Mouse (Mus musculus) midbrain, embryonic 14.5 days (tissue): ENCODE data around the gene Nfu1. TPM values are rescaled to one million over a fixed set of nuclear protein-coding genes. Genes with fewer than 3 reads are reported as not detected.
A peak's percentile ranks its signal among the peaks of the same experiment; 100 is the strongest.

Source experiments
- ATAC-seq: fragments of 200-750 bp; cut with Nextera tagmentation; 2 replicates; pipeline ENCODE4 v1.8.0; 2017; ENCODE audit warnings: moderate number of reproducible peaks, moderate library complexity; ENCODE audit not compliant: low FRiP score, low TSS enrichment
- DNase-seq: peaks from one replicate; pipeline ENCODE4 v3.0.0-alpha.2; 2015
- H3K27ac ChIP-seq: fragments of 300-500 bp; sonication (generic); replicated peaks from 2 replicates; pipeline ENCODE4 v1.5.1; 2014; ENCODE audit warnings: mild to moderate bottlenecking, low read depth, low read length, moderate library complexity
- H3K27me3 ChIP-seq: fragments of 300-500 bp; sonication (generic); 2 replicates; pipeline ENCODE4 v1.6.1; 2014; ENCODE audit warnings: low read length, control low read depth, mixed read lengths; ENCODE audit not compliant: control insufficient read depth, insufficient read depth
- H3K36me3 ChIP-seq: fragments of 300-500 bp; sonication (generic); 2 replicates; pipeline ENCODE4 v1.6.1; 2014; ENCODE audit warnings: low read length, control low read depth; ENCODE audit not compliant: control insufficient read depth, insufficient read depth
- H3K4me1 ChIP-seq: fragments of 300-500 bp; sonication (generic); 2 replicates; pipeline ENCODE4 v1.6.1; 2014; ENCODE audit warnings: mild to moderate bottlenecking, antibody characterized with exemption, low read length, control low read depth; ENCODE audit not compliant: control insufficient read depth, insufficient read depth
- H3K4me2 ChIP-seq: fragments of 300-500 bp; sonication (generic); 2 replicates; pipeline ENCODE4 v1.6.1; 2014; ENCODE audit warnings: mild to moderate bottlenecking, low read length, moderate library complexity
- H3K4me3 ChIP-seq: fragments of 300-500 bp; sonication (generic); replicated peaks from 2 replicates; pipeline ENCODE4 v1.5.1; 2014; ENCODE audit warnings: low read depth, low read length
- H3K9ac ChIP-seq: fragments of 300-500 bp; sonication (generic); replicated peaks from 2 replicates; pipeline ENCODE4 v1.6.1; 2014; ENCODE audit warnings: mild to moderate bottlenecking, low read length, moderate library complexity
- H3K9me3 ChIP-seq: fragments of 300-500 bp; sonication (generic); 2 replicates; pipeline ENCODE4 v1.6.1; 2016; ENCODE audit warnings: low read length, control low read depth, mixed read lengths; ENCODE audit not compliant: control insufficient read depth
- WGBS: fragments of 180-500 bp; shearing (Covaris S2); extraction: QIAGEN DNeasy Blood & Tissue Kit; methylation state at CpG from one replicate; pipeline ENCODE4 v1.1.7; 2014; 5-methylcytosine and 5-hydroxymethylcytosine counted together
- polyA plus RNA-seq: library from polyadenylated mRNA; unstranded; fragments of >200 nt; fragmentation: Nextera tagmentation; extraction: Ambion mirVana; gene quantifications from 2 replicates; pipeline ENCODE4 v1.2.1, GENCODE M21; 2014

The Nfu1 gene
- 130 and 158 TPM in 2 replicates for polyA plus RNA-seq

GRCm38 (mm10) chr6:87008887-87009286 lies at the start of gene Nfu1:
Gene Nfu1, plus strand, starts transcription at chr6:87009236.
- 0 out of 2 replicates have a peak, but pooled peaks cover 8% of the 10 kb centered on the region for H3K4me1 ChIP-seq
- peaks cover 2% of the 10 kb centered on the region; the same call in 1 of the 2 replicates for H3K36me3 ChIP-seq
- no peaks in the 10 kb centered on the region for H3K9me3 ChIP-seq
- H3K4me3 ChIP-seq: peak within 1 kb of the TSS; percentile 88
- DNase-seq (no peak), ATAC-seq (no peak)
- peak within 1 kb of the TSS; percentile 85 for H3K27ac ChIP-seq
- no peaks in the 10 kb centered on the region for H3K27me3 ChIP-seq
- peak within 1 kb of the TSS; percentile 95 for H3K9ac ChIP-seq
- WGBS: 81% methylated on average over 6 of the region's 6 CpGs
- H3K4me2 ChIP-seq: peak within 1 kb of the TSS; percentile 66

- H3K4me3 ChIP-seq: no peak overlapping the region
- ATAC-seq (no peak), DNase-seq (no peak)
- no peak overlapping the region for H3K9ac ChIP-seq
- H3K36me3 ChIP-seq: peaks cover 85% of the 10 kb centered on the region
- no peaks in the 10 kb centered on the region for H3K9me3 ChIP-seq
- no peak overlapping the region for H3K27ac ChIP-seq
- H3K27me3 ChIP-seq: no peaks in the 10 kb centered on the region
- H3K4me2 ChIP-seq: no peak overlapping the region
- WGBS: 94% methylated on average over 7 of the region's 7 CpGs
- H3K4me1 ChIP-seq: no peaks in the 10 kb centered on the region
Measured at GRCm38 (mm10) chr6:86963987-86964685, 44.9 kb upstream of the Nfu1 start.

GRCm38 (mm10) chr6:86967166-86967565 lies 41.9 kb upstream of the Nfu1 start:
- WGBS: 94% methylated on average over 2 of the region's 2 CpGs
- Histone ChIP-seq H3K4me2 (no peak overlapping the region), H3K4me1 (no peaks in the 10 kb centered on the region), H3K27ac (no peak overlapping the region), H3K9me3 (no peaks in the 10 kb centered on the region), H3K36me3 (peaks cover 82% of the 10 kb centered on the region), H3K9ac (no peak overlapping the region), H3K27me3 (no peaks in the 10 kb centered on the region), H3K4me3 (no peak overlapping the region)
- DNase-seq (no peak), ATAC-seq (no peak)

- WGBS: 96% methylated on average over 4 of the region's 4 CpGs
- Histone ChIP-seq H3K4me2 (no peak overlapping the region), H3K27me3 (no peaks in the 10 kb centered on the region), H3K9me3 (no peaks in the 10 kb centered on the region), H3K4me3 (no peak overlapping the region), H3K9ac (no peak overlapping the region), H3K27ac (no peak overlapping the region), H3K4me1 (no peaks in the 10 kb centered on the region), H3K36me3 (peaks cover 44% of the 10 kb centered on the region)
- DNase-seq (no peak), ATAC-seq (no peak)
Measured at GRCm38 (mm10) chr6:86973956-86974355, 35.1 kb upstream of the Nfu1 start.

- 95% methylated on average over 8 of the region's 8 CpGs for WGBS
- H3K4me2 ChIP-seq: no peak overlapping the region
- H3K9ac ChIP-seq: no peak overlapping the region
- H3K4me1 ChIP-seq: no peaks in the 10 kb centered on the region
- no peak overlapping the region for H3K27ac ChIP-seq
- ATAC-seq (no peak), DNase-seq (no peak)
- H3K4me3 ChIP-seq: no peak overlapping the region
- no peaks in the 10 kb centered on the region for H3K27me3 ChIP-seq
- H3K9me3 ChIP-seq: no peaks in the 10 kb centered on the region
- H3K36me3 ChIP-seq: peaks cover 30% of the 10 kb centered on the region; the same call in 1 of the 2 replicates
Measured at GRCm38 (mm10) chr6:86978156-86978908, 30.7 kb upstream of the Nfu1 start.

- Histone ChIP-seq H3K9ac (no peak overlapping the region), H3K4me1 (no peaks in the 10 kb centered on the region), H3K9me3 (no peaks in the 10 kb centered on the region), H3K36me3 (peaks cover 27% of the 10 kb centered on the region; the same call in 1 of the 2 replicates), H3K4me2 (no peak overlapping the region), H3K27ac (no peak overlapping the region), H3K27me3 (no peaks in the 10 kb centered on the region), H3K4me3 (no peak overlapping the region)
- DNase-seq: no peak
- 93% methylated on average over 6 of the region's 6 CpGs for WGBS
- ATAC-seq: no peak
Measured at GRCm38 (mm10) chr6:86978909-86979265, 30.1 kb upstream of the Nfu1 start.

- Histone ChIP-seq H3K27me3 (no peaks in the 10 kb centered on the region), H3K9ac (no peak overlapping the region), H3K9me3 (no peaks in the 10 kb centered on the region), H3K4me1 (no peaks in the 10 kb centered on the region), H3K4me2 (no peak overlapping the region), H3K27ac (no peak overlapping the region), H3K36me3 (peaks cover 32% of the 10 kb centered on the region; the same call in 1 of the 2 replicates), H3K4me3 (no peak overlapping the region)
- ATAC-seq: no peak
- DNase-seq: no peak
- WGBS: 86% methylated on average over 2 of the region's 2 CpGs
Measured at GRCm38 (mm10) chr6:86981206-86981605, 27.8 kb upstream of the Nfu1 start.

- Histone ChIP-seq H3K27me3 (no peaks in the 10 kb centered on the region), H3K4me2 (no peak overlapping the region), H3K4me1 (no peaks in the 10 kb centered on the region), H3K36me3 (peaks cover 29% of the 10 kb centered on the region; the same call in 1 of the 2 replicates), H3K27ac (no peak overlapping the region), H3K9me3 (no peaks in the 10 kb centered on the region), H3K4me3 (no peak overlapping the region), H3K9ac (no peak overlapping the region)
- 86% methylated on average over 8 of the region's 8 CpGs for whole genome bisulfite sequencing
- DNase-seq: no peak
- no peak for ATAC-seq
Measured at GRCm38 (mm10) chr6:86985314-86986106, 23.5 kb upstream of the Nfu1 start.
